Mouse (Mus musculus) kidney, adult 2 months (tissue): ENCODE measurements around the gene Tnfrsf9. TPM values are rescaled to one million over a fixed set of nuclear protein-coding genes. Genes with fewer than 3 reads are reported as not detected.

Experiments used
- DNase-seq: peaks from one replicate; pipeline ENCODE4 v3.0.0; 2021
- H3K27ac ChIP-seq: fragments of 200-500 bp; 2 replicates; pipeline ENCODE4 v1.5.1; 2012; ENCODE audit warnings: low read depth, low read length, control low read depth, inconsistent platforms; ENCODE audit not compliant: insufficient read depth
- H3K27me3 ChIP-seq: fragments of 200-500 bp; replicated peaks from 2 replicates; pipeline ENCODE4 v1.6.1; 2012; ENCODE audit warnings: mild to moderate bottlenecking, moderate library complexity, low read length, inconsistent platforms; ENCODE audit not compliant: control insufficient read depth, insufficient read depth
- H3K36me3 ChIP-seq: fragments of 200-500 bp; 2 replicates; pipeline ENCODE4 v1.6.1; 2012; ENCODE audit warnings: mild to moderate bottlenecking, moderate library complexity, low read length, inconsistent platforms; ENCODE audit not compliant: control insufficient read depth, insufficient read depth
- H3K4me1 ChIP-seq: fragments of 200-500 bp; 2 replicates; pipeline ENCODE4 v1.6.1; 2011; ENCODE audit warnings: low read length; ENCODE audit not compliant: control insufficient read depth, insufficient read depth
- H3K4me3 ChIP-seq: fragments of 200-500 bp; 2 replicates; pipeline ENCODE4 v1.5.1; 2011; ENCODE audit warnings: mild to moderate bottlenecking, low read depth, low read length, control low read depth; ENCODE audit not compliant: insufficient read depth
- CTCF ChIP-seq: fragments of 200-500 bp; conservative IDR thresholded peaks from 2 replicates; pipeline ENCODE4 v1.5.1; 2011; ENCODE audit warnings: low read depth, mild to moderate bottlenecking, control low read depth, low read length, moderate library complexity, mixed read lengths; ENCODE audit not compliant: insufficient read depth, insufficient read length
- POLR2A ChIP-seq: fragments of 200-500 bp; IDR thresholded peaks from one replicate; pipeline ENCODE4 v1.6.1; 2011; ENCODE audit warnings: low read depth, low read length, control low read depth
- WGBS: fragments of 180-500 bp; shearing (Covaris S2); methylation state at CpG from one replicate; pipeline ENCODE4 v1.1.7; 2018; 5-methylcytosine and 5-hydroxymethylcytosine counted together
- polyA plus RNA-seq: library from polyadenylated mRNA; depleted of rRNA; stranded (reverse); fragments of >200 nt; gene quantifications from 2 replicates; pipeline ENCODE4 v1.2.3, GENCODE M21; 2012

The Tnfrsf9 gene
- polyA plus RNA-seq, 1 experiment: 0.86 TPM

DNA sequence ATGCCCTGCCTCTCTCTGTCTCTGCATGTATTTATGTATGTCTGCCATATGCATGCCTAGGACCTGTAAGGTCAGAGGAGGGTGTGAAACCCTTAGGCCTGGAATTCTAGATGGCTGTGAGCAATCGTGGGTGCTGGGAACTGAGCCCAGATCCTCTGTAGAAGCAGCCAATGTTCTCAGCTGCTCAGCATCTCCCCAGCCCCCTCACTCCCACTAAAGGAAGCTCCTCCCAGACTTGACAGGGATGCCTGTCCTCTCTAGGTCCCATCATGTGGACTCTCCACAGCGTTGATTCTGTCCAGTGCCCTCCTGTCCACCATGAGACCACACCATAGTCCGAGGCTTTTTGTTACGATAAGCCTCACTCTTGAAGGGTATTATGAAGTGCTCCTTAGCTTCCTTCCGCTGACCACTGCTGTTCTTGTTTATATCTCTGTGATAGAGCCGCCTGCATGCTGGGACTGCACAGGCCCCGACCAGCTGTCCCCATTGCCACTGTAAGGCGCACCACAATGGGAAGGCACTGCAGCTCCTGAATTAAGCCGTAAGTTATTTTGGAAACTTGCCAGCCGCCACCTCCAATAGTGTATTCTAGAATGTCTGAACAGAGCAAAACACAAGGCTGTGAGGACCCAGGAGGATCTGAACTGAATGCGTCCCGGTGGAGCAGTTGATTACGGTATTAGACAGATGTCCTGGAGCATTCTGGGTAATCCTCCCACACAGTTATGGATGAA lies 42.2 kb downstream of the Tnfrsf9 start:
- H3K27me3 ChIP-seq: no peaks in the 10 kb centered on the region
- no peak overlapping the region for H3K4me3 ChIP-seq
- no peak for DNase-seq
- no peak overlapping the region for H3K27ac ChIP-seq
- H3K36me3 ChIP-seq: no peaks in the 10 kb centered on the region
- 75% methylated on average over 13 of the region's 13 CpGs for WGBS
- no peaks in the 10 kb centered on the region for H3K4me1 ChIP-seq
- TF ChIP-seq CTCF: no peak
- no peak for TF ChIP-seq POLR2A

- Histone ChIP-seq H3K4me1 (no peaks in the 10 kb centered on the region), H3K36me3 (no peaks in the 10 kb centered on the region), H3K27ac (no peak overlapping the region), H3K27me3 (no peaks in the 10 kb centered on the region), H3K4me3 (no peak overlapping the region)
- TF ChIP-seq CTCF (no peak), POLR2A (no peak)
- no peak for DNase-seq
- 66% methylated on average over 1 of the region's 1 CpGs for WGBS
Observed at GRCm38 (mm10) chr4:150957106-150957458, 42.7 kb downstream of the Tnfrsf9 start.

GRCm38 (mm10) chr4:150958536-150958935 lies 44.2 kb downstream of the Tnfrsf9 start:
- Histone ChIP-seq H3K27me3 (no peaks in the 10 kb centered on the region), H3K4me3 (no peak overlapping the region), H3K36me3 (no peaks in the 10 kb centered on the region), H3K4me1 (no peaks in the 10 kb centered on the region), H3K27ac (no peak overlapping the region)
- WGBS: 42% methylated on average over 7 of the region's 7 CpGs
- peak; percentile 70 for DNase-seq
- TF ChIP-seq CTCF (no peak), POLR2A (no peak)

- H3K4me3 ChIP-seq: no peak overlapping the region
- no peaks in the 10 kb centered on the region for H3K36me3 ChIP-seq
- H3K4me1 ChIP-seq: no peaks in the 10 kb centered on the region
- DNase-seq: peak; percentile 90
- WGBS: 49% methylated on average over 6 of the region's 6 CpGs
- TF ChIP-seq POLR2A (no peak), CTCF (no peak)
- H3K27ac ChIP-seq: no peak overlapping the region
- H3K27me3 ChIP-seq: no peaks in the 10 kb centered on the region
Observed at GRCm38 (mm10) chr4:150962231-150962630, 47.9 kb downstream of the Tnfrsf9 start.

GRCm38 (mm10) chr4:150963711-150964110 lies 49.3 kb downstream of the Tnfrsf9 start:
- no peak overlapping the region for H3K27ac ChIP-seq
- no peak overlapping the region for H3K4me3 ChIP-seq
- no peaks in the 10 kb centered on the region for H3K4me1 ChIP-seq
- no peak for DNase-seq
- H3K36me3 ChIP-seq: no peaks in the 10 kb centered on the region
- WGBS: 63% methylated on average over 2 of the region's 2 CpGs
- no peaks in the 10 kb centered on the region for H3K27me3 ChIP-seq
- TF ChIP-seq POLR2A (no peak), CTCF (no peak)

GRCm38 (mm10) chr4:150964635-150965554 lies 50.5 kb downstream of the Tnfrsf9 start:
- TF ChIP-seq POLR2A (no peak), CTCF (peak; percentile 92)
- no peak overlapping the region for H3K27ac ChIP-seq
- H3K4me1 ChIP-seq: no peaks in the 10 kb centered on the region
- H3K27me3 ChIP-seq: no peaks in the 10 kb centered on the region
- H3K36me3 ChIP-seq: no peaks in the 10 kb centered on the region
- WGBS: 8% methylated on average over 25 of the region's 25 CpGs
- DNase-seq: peak; percentile 90
- no peak overlapping the region for H3K4me3 ChIP-seq

GRCm38 (mm10) chr4:150965555-150965951 lies 51.2 kb downstream of the Tnfrsf9 start:
- WGBS: 70% methylated on average over 11 of the region's 11 CpGs
- Histone ChIP-seq H3K4me1 (no peaks in the 10 kb centered on the region), H3K36me3 (no peaks in the 10 kb centered on the region), H3K27ac (no peak overlapping the region), H3K27me3 (no peaks in the 10 kb centered on the region), H3K4me3 (no peak overlapping the region)
- TF ChIP-seq CTCF: peak; percentile 32; the same call in 1 of the 2 replicates
- no peak for TF ChIP-seq POLR2A
- DNase-seq: no peak
